24 mouse cellular contexts compared by ENCODE assay signal in genomic region chr4:101164189-101164588, GRCm38 (mm10).
"Had no signal": no experiment of that assay in that cellular context is flagged by ENCODE, and none has a peak within 500 bp of the region (broad histone marks: within the 10 kb centered on the region; RNA-seq: fewer than 3 reads in every experiment).

No protein-coding gene starts in this region.

- H3K27ac ChIP-seq: heart, embryonic 13.5 days; heart, embryonic 15.5 days; hindbrain, embryonic 13.5 days; hindbrain, embryonic 15.5 days; hindbrain, postnatal 0 days; kidney, embryonic 15.5 days; kidney, postnatal 0 days; limb, embryonic 13.5 days; limb, embryonic 15.5 days; liver, embryonic 12.5 days had no signal

- H3K4me3 ChIP-seq: heart, embryonic 13.5 days; heart, embryonic 15.5 days; hindbrain, embryonic 13.5 days; hindbrain, embryonic 15.5 days; kidney, embryonic 15.5 days; left cerebral cortex, adult 2 months; limb, embryonic 13.5 days; limb, embryonic 15.5 days; liver, embryonic 12.5 days had no signal

- DNase-seq: forebrain, postnatal 0 days; gastrocnemius, postnatal 14 days; gastrocnemius, postnatal 36 days; heart, adult 18-20 months; heart, postnatal 36 days; kidney, adult 11 months; kidney, adult 2 months; kidney, adult 9 months; kidney, postnatal 14 days; kidney, postnatal 36 days; layer of hippocampus, adult 9-11 months; layer of hippocampus, postnatal 36 days; left cerebral cortex, postnatal 4 days had no signal

- H3K4me1 ChIP-seq: heart, embryonic 15.5 days; hindbrain, embryonic 15.5 days; limb, embryonic 15.5 days had no signal

- H3K9ac ChIP-seq: forebrain, postnatal 0 days; heart, embryonic 13.5 days; heart, embryonic 15.5 days; hindbrain, embryonic 13.5 days; hindbrain, embryonic 15.5 days; kidney, embryonic 15.5 days; limb, embryonic 13.5 days; limb, embryonic 15.5 days; liver, embryonic 12.5 days had no signal

- H3K27me3 ChIP-seq: heart, embryonic 13.5 days; heart, embryonic 15.5 days; hindbrain, embryonic 13.5 days; hindbrain, embryonic 15.5 days; kidney, embryonic 15.5 days; limb, embryonic 13.5 days; limb, embryonic 15.5 days; liver, embryonic 12.5 days had no signal
